Mouse (Mus musculus) large intestine, adult 2 months (tissue): ENCODE measurements around the gene Zfp212. TPM values are rescaled to one million over a fixed set of nuclear protein-coding genes. Genes with fewer than 3 reads are reported as not detected.
A peak's percentile ranks its signal among the peaks of the same experiment; 100 is the strongest.

Experiments
- DNase-seq: peaks from one replicate; pipeline ENCODE4 v3.0.0-alpha.2; 2012; ENCODE audit warnings: low read depth, low spot score
- WGBS: fragments of 180-500 bp; shearing (Covaris S2); methylation state at CpG from one replicate; pipeline ENCODE4 v1.1.7; 2018; 5-methylcytosine and 5-hydroxymethylcytosine counted together
- polyA plus RNA-seq: library from polyadenylated mRNA; depleted of rRNA; stranded (reverse); fragments of >200 nt; gene quantifications from 2 replicates; pipeline ENCODE4 v1.2.3, GENCODE M21; 2012; rRNA removed

Zfp212 gene
- polyA plus RNA-seq, result 7.3 and 8.3 TPM in 2 replicates

GRCm38 (mm10) chr6:47920447-47921340 lies at the start of gene Zfp212:
Zfp212 (plus strand) TSS chr6:47920476.
- WGBS, result 1% methylated on average over 67 of the region's 67 CpGs
- no peak for DNase-seq

- 91% methylated on average over 5 of the region's 5 CpGs for WGBS
- DNase-seq, result no peak
These were observed 48.0 kb upstream of the Zfp212 start for GRCm38 (mm10) chr6:47872266-47872665.

GRCm38 (mm10) chr6:47877058-47877457 lies 43.2 kb upstream of the Zfp212 start, which contains the start of gene Zfp282:
Zfp282 (plus strand) TSS chr6:47877204.
- DNase-seq, result no peak
- 4% methylated on average over 9 of the region's 9 CpGs for WGBS

- WGBS, result 1% methylated on average over 67 of the region's 71 CpGs
- DNase-seq, result peak; percentile 65
These were observed 42.7 kb upstream of the Zfp212 start for GRCm38 (mm10) chr6:47877461-47878132.

- WGBS, result 2% methylated on average over 11 of the region's 11 CpGs
- DNase-seq, result peak; percentile 13
These were observed 42.2 kb upstream of the Zfp212 start for GRCm38 (mm10) chr6:47878133-47878514.

GRCm38 (mm10) chr6:47878593-47878992 lies 41.7 kb upstream of the Zfp212 start:
- 29% methylated on average over 3 of the region's 3 CpGs for WGBS
- DNase-seq, result no peak

GRCm38 (mm10) chr6:47879049-47879716 lies 41.1 kb upstream of the Zfp212 start:
- 19% methylated on average over 4 of the region's 4 CpGs for WGBS
- peak; percentile 7 for DNase-seq

GRCm38 (mm10) chr6:47880166-47880565 lies 40.1 kb upstream of the Zfp212 start:
- 92% methylated on average over 10 of the region's 10 CpGs for WGBS
- no peak for DNase-seq

- WGBS, result 77% methylated on average over 8 of the region's 8 CpGs
These were observed 31.4 kb upstream of the Zfp212 start for GRCm38 (mm10) chr6:47888812-47889383.

GRCm38 (mm10) chr6:47899416-47899815 lies 20.9 kb upstream of the Zfp212 start:
- DNase-seq, result no peak
- WGBS, result 72% methylated on average over 6 of the region's 6 CpGs

More at GRCm38 (mm10) chr6:47888812-47889383, 31.4 kb upstream of the Zfp212 start:
- no peak for DNase-seq

GRCm38 (mm10) chr6:47903587-47903986 lies 16.7 kb upstream of the Zfp212 start:
- 73% methylated on average over 4 of the region's 4 CpGs for WGBS
- DNase-seq, result no peak

- no peak for DNase-seq
- 89% methylated on average over 19 of the region's 19 CpGs for WGBS
These were observed 15.9 kb upstream of the Zfp212 start for GRCm38 (mm10) chr6:47904361-47904760.

GRCm38 (mm10) chr6:47904917-47905695 lies 15.2 kb upstream of the Zfp212 start:
- no peak for DNase-seq
- 86% methylated on average over 44 of the region's 44 CpGs for WGBS

- no peak for DNase-seq
- 97% methylated on average over 5 of the region's 5 CpGs for WGBS
These were observed 13.9 kb upstream of the Zfp212 start for GRCm38 (mm10) chr6:47906326-47906725.

- no peak for DNase-seq
- WGBS, result 79% methylated on average over 1 of the region's 1 CpGs
These were observed 11.3 kb upstream of the Zfp212 start for GRCm38 (mm10) chr6:47909007-47909406.

- whole genome bisulfite sequencing, result 19% methylated on average over 1 of the region's 1 CpGs
These were observed 8.6 kb upstream of the Zfp212 start for GRCm38 (mm10) chr6:47911650-47912049.

GRCm38 (mm10) chr6:47912991-47913390 lies 7.3 kb upstream of the Zfp212 start:
- no peak for DNase-seq
- 38% methylated on average over 3 of the region's 3 CpGs for WGBS

More at GRCm38 (mm10) chr6:47911650-47912049, 8.6 kb upstream of the Zfp212 start:
- DNase-seq, result no peak

- no peak for DNase-seq
- WGBS, result 43% methylated on average over 5 of the region's 5 CpGs
These were observed 3.2 kb upstream of the Zfp212 start for GRCm38 (mm10) chr6:47917051-47917450.

GRCm38 (mm10) chr6:47918768-47919274 lies 1.5 kb upstream of the Zfp212 start:
- DNase-seq, result no peak
- WGBS, result 79% methylated on average over 3 of the region's 3 CpGs
